Mouse (Mus musculus): ENCODE data around the gene 2210408I21Rik.
A peak's percentile ranks its signal among the peaks of the same experiment; 100 is the strongest.
"Not testable (repeated sequence)": the region's sequence is repeated elsewhere in the genome, so short reads cannot be mapped to it uniquely, and the experiment has no call there.

Gene 2210408I21Rik

GRCm38 (mm10) chr13:77134931-77135620, at the start of gene 2210408I21Rik, which contains the start of gene Slf1:
TSS of gene 2210408I21Rik (plus strand) at chr13:77135540.
TSS of gene Slf1 (minus strand) at chr13:77135473.
- peak; percentile 69 for DNase-seq (ENCODE audit: low read depth)

- DNase-seq (ENCODE audit: low read depth), result not testable (repeated sequence)
Measured at GRCm38 (mm10) chr13:77092876-77093275, 42.5 kb upstream of the 2210408I21Rik start.

- no peak for DNase-seq (ENCODE audit: low read depth)
Measured at GRCm38 (mm10) chr13:77107734-77108133, 27.6 kb upstream of the 2210408I21Rik start.

DNA sequence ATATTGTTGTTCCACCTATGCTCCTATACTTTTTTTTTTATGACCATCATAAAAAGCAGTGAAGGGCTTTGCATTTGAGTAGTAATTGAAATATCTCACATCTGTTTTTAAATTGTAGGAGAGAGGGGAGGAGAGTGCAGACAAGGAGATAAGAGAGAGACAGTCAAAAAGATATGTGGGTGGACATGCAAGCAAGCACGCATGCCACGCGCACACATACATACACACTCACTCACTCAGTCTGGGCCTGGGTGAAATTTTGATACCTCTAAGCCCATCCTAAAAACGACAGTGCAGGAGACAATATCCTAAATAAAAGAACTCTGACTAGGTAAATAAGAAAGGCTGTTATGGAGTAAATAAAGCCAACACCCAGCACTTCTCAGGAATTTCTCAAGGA, 16.6 kb upstream of the 2210408I21Rik start:
- no peak for DNase-seq (ENCODE audit: low read depth)

GRCm38 (mm10) chr13:77125159-77125558, 10.2 kb upstream of the 2210408I21Rik start:
- DNase-seq (ENCODE audit: low read depth), result no peak

DNA sequence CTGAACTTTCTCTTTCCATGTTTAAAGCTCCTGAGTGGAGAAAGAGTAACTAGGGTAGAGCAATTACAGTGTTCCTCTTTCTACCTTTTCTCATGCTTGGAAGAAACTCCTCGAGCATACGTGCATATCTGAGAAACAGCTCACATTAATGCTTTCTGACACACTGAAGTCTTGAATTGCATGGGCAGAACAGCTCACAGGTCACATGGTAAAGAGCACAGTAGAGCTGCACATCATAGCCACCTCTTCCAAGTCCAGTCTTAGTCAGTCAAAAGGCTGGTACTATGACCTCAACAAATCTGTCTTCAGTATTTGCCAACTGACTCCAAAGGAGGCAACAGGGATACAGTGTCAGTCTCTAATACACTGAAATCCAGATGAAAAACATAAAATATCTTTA, 7.1 kb upstream of the 2210408I21Rik start:
- DNase-seq (ENCODE audit: low read depth), result no peak

GRCm38 (mm10) chr13:77131132-77131531, 4.2 kb upstream of the 2210408I21Rik start:
- DNase-seq (ENCODE audit: low read depth), result no peak

DNA sequence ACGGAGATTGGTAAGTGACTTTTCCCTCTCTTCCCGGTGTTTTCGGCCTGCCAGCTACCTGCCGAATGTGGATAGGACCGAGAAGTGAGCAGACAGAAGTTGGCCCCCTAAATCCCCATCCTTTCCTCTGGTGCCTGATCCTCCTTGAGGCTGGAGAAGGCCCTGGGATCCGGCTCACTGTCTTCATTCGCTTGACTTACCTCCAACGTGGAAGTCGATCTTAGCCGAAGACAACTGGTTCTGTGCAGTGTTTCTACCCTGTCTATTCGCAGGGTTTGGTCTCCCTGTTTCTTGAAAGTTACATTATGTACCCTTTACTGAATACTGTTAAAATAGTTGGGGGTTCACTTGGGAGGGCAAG, 261 bp downstream of the 2210408I21Rik start:
- DNase-seq (ENCODE audit: low read depth), result no peak

GRCm38 (mm10) chr13:77140890-77141289, 5.5 kb downstream of the 2210408I21Rik start:
- DNase-seq (ENCODE audit: low read depth), result no peak

DNA sequence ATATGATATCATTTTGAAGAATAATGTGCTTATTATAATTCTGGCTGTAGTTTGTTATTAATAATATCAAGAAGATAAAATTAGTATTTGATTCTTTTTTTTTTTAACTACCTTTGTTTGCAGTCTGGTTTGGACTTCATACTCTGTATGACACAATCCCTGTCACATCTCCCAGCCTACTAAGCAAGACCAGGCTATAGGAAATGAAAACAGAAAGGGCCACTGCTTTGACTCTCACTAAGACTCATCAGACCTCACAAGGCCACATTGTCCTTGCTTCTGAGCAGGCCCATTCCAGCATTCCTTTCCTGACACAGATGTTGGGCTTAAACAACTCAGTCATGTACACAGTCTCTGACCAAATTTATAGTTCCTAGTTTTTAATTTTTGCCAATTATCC, 42.6 kb downstream of the 2210408I21Rik start:
- DNase-seq (ENCODE audit: low read depth), result no peak

DNA sequence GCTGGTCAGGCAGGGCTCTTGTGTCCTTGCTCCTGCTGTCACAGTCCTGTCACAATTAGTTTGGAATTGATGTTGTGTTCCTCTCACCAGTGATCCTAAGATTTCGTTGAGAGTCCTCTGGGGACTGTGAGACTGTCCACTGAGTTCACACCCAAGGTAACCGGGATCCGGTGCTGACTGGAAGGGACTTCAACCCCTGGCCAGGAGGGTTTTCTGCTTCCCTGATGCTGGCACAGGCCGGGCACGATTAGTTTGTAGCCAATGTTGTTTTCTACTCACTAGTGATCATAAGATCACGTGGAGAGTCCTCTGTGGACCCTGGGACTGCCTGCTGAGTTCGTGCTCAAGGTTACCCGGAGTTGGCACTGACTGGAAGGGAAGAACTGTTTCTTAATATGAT, 55.3 kb downstream of the 2210408I21Rik start:
- DNase-seq (ENCODE audit: low read depth), result no peak

- DNase-seq (ENCODE audit: low read depth), result no peak
Measured at GRCm38 (mm10) chr13:77192201-77192600, 56.9 kb downstream of the 2210408I21Rik start.

DNA sequence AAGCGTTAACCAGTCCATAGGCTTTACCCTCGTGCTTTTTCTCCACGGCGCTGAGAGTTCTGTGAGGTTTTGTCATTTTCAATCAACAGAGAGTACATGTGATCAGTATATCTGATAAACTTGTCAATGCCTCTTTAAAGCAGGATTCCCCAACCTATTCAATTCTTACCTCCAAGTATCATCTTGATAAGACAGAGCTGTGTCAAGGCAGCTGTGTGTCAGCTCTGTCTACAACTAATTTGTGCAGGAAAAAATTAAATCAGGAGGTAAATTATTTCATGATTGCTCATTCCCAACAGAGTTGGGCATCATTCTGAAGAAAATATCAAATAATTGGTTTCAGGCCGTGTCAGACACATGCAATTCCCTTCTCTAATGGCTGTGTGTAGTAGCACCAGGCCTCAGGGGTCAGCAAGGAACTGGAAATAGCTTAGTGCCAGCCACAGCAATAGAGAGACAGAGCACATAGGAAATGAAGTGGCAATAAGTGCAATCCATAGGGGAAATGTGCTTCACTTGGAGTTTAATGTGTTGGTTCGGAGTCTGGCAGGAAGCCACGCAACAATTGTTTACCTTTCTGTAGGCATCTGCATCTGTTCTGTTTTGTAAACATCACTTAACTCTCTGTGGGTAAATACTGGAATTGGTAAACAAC, 73.6 kb downstream of the 2210408I21Rik start:
- no peak for DNase-seq (ENCODE audit: low read depth)

DNA sequence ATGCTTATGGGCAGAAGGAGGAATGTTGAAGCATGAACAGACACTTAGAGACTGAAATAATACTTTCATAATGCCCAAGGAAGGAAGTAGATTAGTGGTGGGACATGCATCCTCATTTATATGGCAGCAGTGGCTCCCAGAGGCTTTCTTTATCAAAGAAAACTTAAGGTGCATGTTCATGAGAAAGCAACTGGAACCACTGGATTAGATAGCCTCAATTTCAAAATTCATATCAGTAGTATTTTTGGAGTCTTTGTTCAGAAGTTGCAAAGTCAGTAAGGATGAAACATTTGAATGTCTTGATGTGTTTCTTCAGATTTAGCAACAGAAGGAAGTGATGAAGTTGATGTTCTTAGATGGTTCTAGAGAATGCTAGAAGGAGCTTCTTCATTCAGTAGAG, 77.9 kb downstream of the 2210408I21Rik start:
- DNase-seq (ENCODE audit: low read depth), result no peak

- DNase-seq (ENCODE audit: low read depth), result no peak
Measured at GRCm38 (mm10) chr13:77215460-77215859, 80.1 kb downstream of the 2210408I21Rik start.

DNA sequence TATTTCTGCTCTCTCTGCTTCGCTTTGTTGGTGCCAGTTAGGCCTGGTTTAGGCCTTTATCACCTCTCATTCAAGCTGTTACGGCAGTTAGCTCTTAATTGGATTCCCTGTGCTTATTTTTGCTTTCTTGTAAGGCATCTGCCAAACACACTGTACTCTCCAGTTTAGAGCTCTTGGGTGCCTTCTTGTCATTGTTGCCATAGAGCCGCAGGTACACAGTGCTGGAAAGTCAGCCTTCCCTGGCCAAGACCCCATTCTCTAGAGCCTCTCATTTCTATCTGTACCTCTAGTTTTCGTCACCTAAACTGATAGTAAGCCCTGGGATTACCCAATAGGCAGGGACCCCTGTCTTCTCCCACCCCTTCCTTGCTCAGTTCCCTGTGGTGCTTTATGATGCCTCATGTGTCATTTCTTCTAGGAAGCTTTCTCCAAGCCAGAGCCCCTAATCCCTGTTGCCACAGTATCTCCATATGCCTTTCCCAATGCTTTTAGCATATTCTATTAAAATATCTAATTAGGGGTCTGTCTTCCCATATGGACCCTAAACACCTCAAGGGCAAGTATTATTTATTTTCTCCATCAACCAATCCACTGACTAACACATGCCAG, 82.4 kb downstream of the 2210408I21Rik start:
- DNase-seq (ENCODE audit: low read depth), result no peak

DNA sequence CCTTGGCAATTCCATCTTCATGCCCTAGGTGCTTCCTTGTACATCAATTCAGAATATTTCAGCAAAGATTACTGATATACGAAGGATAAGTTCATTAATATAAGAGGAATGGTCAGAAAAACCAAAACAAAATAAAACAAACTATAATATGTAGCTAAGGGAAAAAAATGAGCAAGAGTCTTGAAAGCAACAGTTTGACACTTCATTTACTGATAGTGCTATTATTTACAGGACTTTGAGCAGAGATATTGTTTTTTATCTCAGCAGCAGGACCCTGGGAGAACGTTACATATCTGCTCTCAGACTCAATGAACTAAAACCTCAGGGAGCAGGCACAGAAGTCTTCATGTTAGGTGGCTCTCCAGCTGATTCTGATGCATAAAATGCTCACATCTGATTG, 85.7 kb downstream of the 2210408I21Rik start:
- DNase-seq (ENCODE audit: low read depth), result no peak

DNA sequence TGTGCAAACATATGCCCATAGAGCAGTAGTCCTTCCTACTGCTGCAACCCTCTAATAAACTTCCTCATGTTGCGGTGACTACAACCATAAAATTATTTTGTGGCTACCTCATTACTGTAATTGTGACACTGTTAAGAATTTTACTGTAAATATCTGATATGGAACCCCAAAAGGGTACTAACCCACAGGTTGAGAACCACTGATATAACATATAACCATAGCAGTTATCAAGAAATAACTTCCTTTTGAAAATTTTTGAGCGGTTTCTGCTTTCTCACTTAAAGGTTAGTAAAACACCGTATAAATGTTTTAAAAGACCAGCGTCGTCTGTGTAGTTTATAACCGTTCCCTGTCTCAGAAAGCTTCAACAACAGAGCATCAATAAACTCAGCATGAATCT, 121.2 kb downstream of the 2210408I21Rik start:
- DNase-seq (ENCODE audit: low read depth), result no peak

GRCm38 (mm10) chr13:77262715-77263338, 127.5 kb downstream of the 2210408I21Rik start:
- no peak for DNase-seq (ENCODE audit: low read depth)

DNA sequence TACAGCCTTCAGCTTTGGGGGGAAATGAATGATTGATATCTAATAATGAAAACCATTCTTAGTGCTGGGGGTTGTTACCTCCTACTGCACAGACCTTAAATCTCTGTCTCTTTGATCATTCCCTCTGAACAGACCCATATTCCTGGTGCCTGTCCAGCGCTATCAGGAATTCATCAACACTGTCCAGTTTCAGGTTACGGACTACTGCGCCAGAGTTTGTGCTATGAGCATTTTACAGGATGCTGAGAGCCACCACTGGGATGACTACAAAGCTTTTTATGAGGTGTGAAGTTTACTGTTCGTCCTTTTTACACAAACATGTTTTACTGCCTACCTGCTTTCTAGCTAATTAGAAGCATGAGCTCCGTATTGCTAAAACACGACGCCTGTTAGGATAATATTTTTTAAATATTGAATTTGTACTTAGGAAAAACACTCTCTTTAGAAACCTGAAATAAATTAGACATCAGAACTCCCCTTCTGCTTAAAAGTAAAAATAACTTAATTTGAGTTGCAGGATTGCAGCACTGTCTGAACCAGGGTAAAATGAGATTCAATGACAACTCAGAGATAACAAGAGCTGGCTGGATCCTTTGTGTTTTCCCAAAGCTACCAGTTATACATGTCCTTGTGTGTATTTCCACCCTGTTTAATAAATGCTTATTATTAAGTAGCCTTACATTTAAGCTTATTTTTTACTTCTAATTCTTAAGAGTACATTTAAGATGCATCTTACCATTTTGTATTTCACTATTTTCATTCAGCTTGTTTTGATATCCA, 128.2 kb downstream of the 2210408I21Rik start:
- DNase-seq (ENCODE audit: low read depth), result no peak

- DNase-seq (ENCODE audit: low read depth), result no peak
Measured at GRCm38 (mm10) chr13:77264481-77264880, 129.1 kb downstream of the 2210408I21Rik start.

DNA sequence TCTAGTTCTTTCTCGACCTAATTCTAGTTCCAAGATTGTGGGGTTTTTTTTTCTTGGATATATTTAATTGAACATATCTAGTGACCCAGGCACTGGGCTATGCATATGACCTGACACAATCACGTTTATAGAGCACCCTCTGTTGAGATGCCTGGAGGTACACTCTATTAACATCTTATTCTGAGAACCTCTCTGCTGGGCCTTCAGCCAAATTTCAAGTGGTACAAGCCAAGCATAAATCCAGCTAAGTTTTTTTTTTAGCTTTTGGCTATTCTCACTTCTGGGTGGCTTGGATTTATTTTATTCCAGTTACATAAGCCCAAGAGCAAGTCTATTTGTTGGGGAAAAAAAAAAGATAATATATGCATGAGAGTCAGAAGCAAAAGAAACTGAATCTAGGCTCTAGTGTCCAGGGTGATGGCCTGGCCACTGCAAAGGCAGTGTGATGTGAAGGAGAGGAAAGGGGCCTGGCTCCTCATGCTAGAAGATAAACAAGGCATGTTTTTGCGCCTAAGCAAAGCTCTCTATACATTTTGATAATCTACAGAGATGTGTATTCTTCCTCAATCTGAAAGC, 139.9 kb downstream of the 2210408I21Rik start:
- no peak for DNase-seq (ENCODE audit: low read depth)

All from fibroblast of lung, adult 2 months (primary cell).